Mouse (Mus musculus) small intestine, adult 2 months (tissue): Measurements from ENCODE around the gene Rpp14.

Source experiments
- CTCF ChIP-seq: fragments of 200-500 bp; IDR thresholded peaks from 2 replicates; pipeline ENCODE4 v1.5.1; 2012; ENCODE audit warnings: low read depth, mild to moderate bottlenecking, control low read depth, inconsistent platforms, low read length, moderate library complexity, mixed read lengths; ENCODE audit not compliant: insufficient replicate concordance, insufficient read length; ENCODE audit errors: extremely low read depth
- POLR2A ChIP-seq: fragments of 200-500 bp; IDR thresholded peaks from 2 replicates; pipeline ENCODE4 v1.6.1; 2012; ENCODE audit warnings: low read depth, mild to moderate bottlenecking, control low read depth, inconsistent platforms, low read length, moderate library complexity

GRCm38 (mm10) chr14:8135130-8135529 lies 55.0 kb downstream of the Rpp14 start:
- no peak for TF ChIP-seq CTCF
- no peak for TF ChIP-seq POLR2A
